Mouse (Mus musculus) ES-E14 (cell line): Measurements from ENCODE around the gene Ube2z. TPM values are rescaled to one million over a fixed set of nuclear protein-coding genes. Genes with fewer than 3 reads are reported as not detected.

Experiments
- DNase-seq: peaks from one replicate; pipeline ENCODE4 v3.0.0-alpha.2; 2013; ENCODE audit warnings: low read depth, low spot score
- H3K27ac ChIP-seq: 2 replicates; pipeline ENCODE4 v1.5.1; 2012; ENCODE audit warnings: low read depth, mild to moderate bottlenecking, low read length, moderate library complexity, mixed read lengths; ENCODE audit not compliant: poor library complexity, insufficient read depth, severe bottlenecking
- H3K36me3 ChIP-seq: 2 replicates; pipeline ENCODE4 v1.6.1; 2012; ENCODE audit warnings: mild to moderate bottlenecking, low read length, moderate library complexity, mixed read lengths; ENCODE audit not compliant: control insufficient read depth, poor library complexity, insufficient read depth, severe bottlenecking
- H3K4me1 ChIP-seq, 2 experiments: fragments of 150-350 bp in 1 of 2; sonication (generic) in 1 of 2; 2 replicates each; pipeline ENCODE4 v1.6.1; 2012; ENCODE audit warnings: low read length in 2 of 2, mild to moderate bottlenecking in 1 of 2, mixed read lengths in 1 of 2; ENCODE audit not compliant: control insufficient read depth in 2 of 2, insufficient read depth in 2 of 2, poor library complexity in 1 of 2
- H3K4me3 ChIP-seq, 2 experiments: fragments of 150-350 bp in 1 of 2; sonication (generic) in 1 of 2; 2 replicates each; pipeline ENCODE4 v1.5.1; 2012; ENCODE audit warnings: low read length in 2 of 2, low read depth in 1 of 2, mild to moderate bottlenecking in 1 of 2, mixed read lengths in 1 of 2; ENCODE audit not compliant: insufficient read depth in 1 of 2, poor library complexity in 1 of 2, severe bottlenecking in 1 of 2
- H3K9ac ChIP-seq: 2 replicates; pipeline ENCODE4 v1.6.1; 2012; ENCODE audit warnings: low read depth, mild to moderate bottlenecking, low read length, mixed read lengths; ENCODE audit not compliant: poor library complexity, insufficient read depth, severe bottlenecking
- H3K9me3 ChIP-seq: fragments of 150-350 bp; sonication (generic); 2 replicates; pipeline ENCODE4 v1.6.1; 2012; ENCODE audit warnings: low read depth, mild to moderate bottlenecking, low read length; ENCODE audit not compliant: control insufficient read depth, insufficient read depth
- CHD2 ChIP-seq: IDR thresholded peaks from 2 replicates; pipeline ENCODE4 v1.6.1; 2014; ENCODE audit warnings: mild to moderate bottlenecking, low read depth, low read length, inconsistent platforms
- HCFC1 ChIP-seq: IDR thresholded peaks from 2 replicates; pipeline ENCODE4 v1.6.1; 2012; ENCODE audit warnings: low read length, inconsistent platforms, borderline replicate concordance; ENCODE audit not compliant: insufficient read depth
- MAFK ChIP-seq: IDR thresholded peaks from 2 replicates; pipeline ENCODE4 v1.6.1; 2014; ENCODE audit warnings: mild to moderate bottlenecking, low read depth, low read length, inconsistent platforms; ENCODE audit not compliant: insufficient read depth
- ZC3H11A ChIP-seq: IDR thresholded peaks from 2 replicates; pipeline ENCODE4 v1.6.1; 2012; ENCODE audit warnings: low read depth, mild to moderate bottlenecking, inconsistent platforms, low read length, borderline replicate concordance
- ZNF384 ChIP-seq: IDR thresholded peaks from 2 replicates; pipeline ENCODE4 v1.6.1; 2012; ENCODE audit warnings: low read depth, low read length, inconsistent platforms
- in situ Hi-C, 2 experiments: fragments of 600-800 bp; cut with MboI; formaldehyde crosslinking; loops; one replicate each; pipeline ENCODE4 v1.15.1; 2025; ENCODE audit warnings: low sequenced_read_pairs in 2 of 2, inconsistent platforms in 1 of 2; ENCODE audit not compliant: unreplicated experiment in 2 of 2
- total RNA-seq: library from RNA; depleted of rRNA; stranded (reverse); fragments of 300-350 nt; gene quantifications from 2 replicates; pipeline ENCODE4 v1.2.3, GENCODE M21; 2012

Gene Ube2z
- total RNA-seq, 1 experiment: 75.9 TPM

DNA sequence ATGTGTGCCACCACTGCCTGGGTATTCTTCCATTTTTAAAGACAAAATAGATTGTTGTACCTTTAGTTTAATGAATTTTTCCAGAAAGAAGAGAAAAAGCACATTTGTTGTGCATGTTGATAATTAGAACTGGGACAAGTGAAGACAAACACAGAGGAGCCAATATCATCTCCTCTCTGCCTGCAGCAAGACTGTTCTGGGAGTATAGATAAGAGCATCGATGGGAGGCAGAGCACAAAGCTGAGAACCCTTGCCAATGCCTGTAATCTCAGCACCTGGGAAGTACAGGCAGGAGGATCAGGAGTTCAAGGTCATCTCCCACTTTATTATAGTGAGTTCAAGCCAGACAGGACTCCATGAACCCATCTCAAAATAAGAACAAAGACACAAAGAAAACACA is 26.6 kb downstream of the Ube2z start:
- H3K9ac ChIP-seq: no peak overlapping the region
- H3K4me1 ChIP-seq: peaks cover 0 to 2% of the 10 kb centered on the region in 2 experiments; a peak in 1 of 4 replicates
- in situ Hi-C loops: no loop called here
- TF ChIP-seq MAFK (no peak), CHD2 (no peak), ZC3H11A (no peak), ZNF384 (no peak), HCFC1 (no peak)
- no peak overlapping the region for H3K4me3 ChIP-seq
- H3K36me3 ChIP-seq: peaks cover 11% of the 10 kb centered on the region
- no peaks in the 10 kb centered on the region for H3K9me3 ChIP-seq
- H3K27ac ChIP-seq: no peak overlapping the region
- DNase-seq: no peak

- in situ Hi-C loops: no loop called here
- Histone ChIP-seq H3K4me1 (peaks cover 0 to 2% of the 10 kb centered on the region in 2 experiments; a peak in 1 of 4 replicates), H3K27ac (no peak overlapping the region), H3K4me3 (no peak overlapping the region), H3K9me3 (no peaks in the 10 kb centered on the region), H3K9ac (no peak overlapping the region), H3K36me3 (peaks cover 11% of the 10 kb centered on the region)
- no peak for DNase-seq
- no peak for TF ChIP-seq CHD2
- no peak for TF ChIP-seq ZNF384
- no peak for TF ChIP-seq ZC3H11A
- TF ChIP-seq HCFC1: no peak
- TF ChIP-seq MAFK: no peak
Measured at GRCm38 (mm10) chr11:96037499-96037898, 27.7 kb downstream of the Ube2z start.

- Histone ChIP-seq H3K36me3 (peaks cover 2% of the 10 kb centered on the region; the same call in 1 of the 2 replicates), H3K4me1 (peaks cover 0 to 2% of the 10 kb centered on the region in 2 experiments; a peak in 1 of 4 replicates), H3K9me3 (no peaks in the 10 kb centered on the region), H3K9ac (peak overlapping the region; percentile 86), H3K4me3 (peak overlapping the region; percentile 87 to 93), H3K27ac (no peak overlapping the region)
- TF ChIP-seq HCFC1 (no peak), ZC3H11A (no peak), ZNF384 (no peak), CHD2 (no peak)
- in situ Hi-C loops: no loop called here
- no peak for DNase-seq
Measured at GRCm38 (mm10) chr11:96035133-96035532, 30.1 kb downstream of the Ube2z start.

GRCm38 (mm10) chr11:96034596-96035052 is 30.6 kb downstream of the Ube2z start, which contains the start of gene Snf8:
Gene Snf8 (plus strand): TSS chr11:96034885.
- Histone ChIP-seq H3K4me3 (peak within 1 kb of the TSS; percentile 87 to 93), H3K9ac (peak within 1 kb of the TSS; percentile 86), H3K4me1 (peaks cover 0 to 2% of the 10 kb centered on the region in 2 experiments; a peak in 1 of 4 replicates), H3K9me3 (no peaks in the 10 kb centered on the region), H3K36me3 (peaks cover 2% of the 10 kb centered on the region; the same call in 1 of the 2 replicates), H3K27ac (no peak within 1 kb of the TSS; the same call in 1 of the 2 replicates)
- TF ChIP-seq ZNF384 (peak; percentile 92), MAFK (no peak), HCFC1 (peak; percentile 76; the same call in 1 of the 2 replicates)
- DNase-seq: peak; percentile 93
- in situ Hi-C loops: no loop called here

- H3K9me3 ChIP-seq: no peaks in the 10 kb centered on the region
- no peak overlapping the region; the same call in 1 of the 2 replicates for H3K27ac ChIP-seq
- in situ Hi-C loops: no loop called here
- no peaks in the 10 kb centered on the region; the same call in 1 of the 2 replicates for H3K36me3 ChIP-seq
- DNase-seq: no peak
- peaks cover 0 to 2% of the 10 kb centered on the region in 2 experiments; a peak in 1 of 4 replicates for H3K4me1 ChIP-seq
- TF ChIP-seq CHD2 (no peak), MAFK (no peak), ZNF384 (no peak), HCFC1 (no peak), ZC3H11A (no peak)
- H3K9ac ChIP-seq: peak overlapping the region; percentile 76
- peak overlapping the region; percentile 87 to 93 for H3K4me3 ChIP-seq
Measured at GRCm38 (mm10) chr11:96034116-96034515, 31.1 kb downstream of the Ube2z start.
